Mouse (Mus musculus) gastrocnemius, adult 18-20 months (tissue): ENCODE measurements at regions not wholly inside any gene's neighbourhood (a gene's known extent, or its start where the extent isn't known, plus 50 kb on each side); places are given as distances from the start of the nearest gene placed in this dataset.

Experiments used
- DNase-seq: peaks from one replicate; pipeline ENCODE4 v3.0.0; 2021; ENCODE audit warnings: low spot score

DNA sequence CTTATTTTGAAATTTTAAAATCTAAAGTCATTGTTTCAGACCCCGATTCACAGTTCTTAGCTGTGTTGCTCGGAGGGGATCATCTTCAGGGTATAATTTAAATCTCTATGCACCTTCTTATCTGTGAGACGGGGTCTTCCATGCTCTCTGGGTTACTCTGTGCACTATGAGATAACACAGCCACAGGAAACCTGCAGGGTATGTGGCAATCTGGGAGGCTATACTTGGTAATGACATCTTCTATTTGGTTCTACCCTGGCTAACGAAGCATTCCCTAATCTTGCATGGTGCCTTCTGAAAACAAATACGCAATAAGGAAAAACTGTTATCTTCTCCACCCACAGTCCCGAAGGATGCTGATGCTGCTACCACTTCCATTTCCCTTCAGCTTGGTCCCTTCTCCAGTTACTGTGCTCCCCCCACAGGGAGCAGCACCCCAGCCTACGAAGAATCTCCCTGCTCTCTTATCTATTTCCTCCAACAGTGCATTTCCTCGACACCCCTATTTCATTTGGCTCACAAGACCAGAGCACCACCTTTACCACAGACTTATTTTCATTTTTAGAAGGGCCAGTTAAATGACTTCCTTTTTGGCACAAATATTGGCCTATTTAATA is 378.2 kb downstream of the Gm9195 start:
- no peak for DNase-seq

DNA sequence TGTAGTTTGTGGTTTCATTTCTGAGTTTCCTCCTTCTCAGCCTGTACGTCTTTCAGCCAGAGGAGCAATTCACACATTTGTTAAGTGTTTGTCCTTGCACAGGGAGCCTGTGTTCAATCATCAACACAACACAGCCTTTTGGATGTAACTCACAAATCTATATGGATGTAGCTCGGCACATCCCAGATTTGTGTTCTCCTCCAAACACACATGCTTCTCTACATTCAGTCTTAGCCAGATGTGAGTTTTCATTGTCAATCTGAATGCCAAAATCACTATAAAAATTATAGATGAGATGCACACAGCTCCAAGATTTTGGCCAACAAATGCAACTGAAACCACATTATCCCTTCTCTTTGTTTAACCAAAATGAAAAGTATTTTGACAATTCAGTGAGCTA is 380.9 kb downstream of the Gm9195 start:
- no peak for DNase-seq

DNA sequence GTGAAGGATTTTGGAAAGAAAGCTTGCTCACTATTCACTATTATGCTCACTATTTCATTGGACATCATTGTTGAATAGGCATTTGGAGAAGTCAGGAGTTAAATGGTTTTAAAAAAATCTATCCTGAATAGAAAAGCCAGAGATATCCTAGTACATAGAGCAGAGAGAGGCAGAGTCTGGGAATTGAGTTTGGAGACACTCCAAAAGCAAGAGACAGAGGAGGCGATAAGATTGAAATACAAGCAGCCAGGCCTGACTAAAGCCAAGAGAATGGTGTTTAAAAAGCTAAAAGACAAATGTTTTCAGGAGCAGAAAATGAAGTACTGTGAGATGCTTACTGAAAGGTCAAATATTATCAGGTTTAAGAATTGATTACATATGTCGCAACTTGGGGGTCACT is 400.1 kb downstream of the Gm9195 start:
- DNase-seq: no peak

DNA sequence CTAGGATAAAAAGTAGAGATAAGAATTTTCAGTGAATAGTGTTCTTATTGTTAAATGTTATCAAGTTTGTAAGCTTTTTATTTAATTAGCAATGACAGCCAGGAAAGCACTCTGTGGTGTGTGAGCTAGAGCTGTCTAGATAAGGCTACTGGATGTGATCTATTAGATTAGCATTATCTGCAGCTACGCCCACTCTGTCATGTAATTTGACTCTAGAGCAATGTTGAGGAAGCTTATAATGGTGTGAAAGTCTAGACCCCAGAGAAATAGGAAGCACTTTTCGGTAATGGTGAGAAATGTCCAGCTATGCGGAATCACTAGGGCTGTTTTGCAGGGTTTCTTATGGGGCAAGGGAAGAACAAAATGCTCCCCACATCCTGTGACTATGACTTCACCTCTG is 410.2 kb downstream of the Gm9195 start:
- no peak for DNase-seq

DNA sequence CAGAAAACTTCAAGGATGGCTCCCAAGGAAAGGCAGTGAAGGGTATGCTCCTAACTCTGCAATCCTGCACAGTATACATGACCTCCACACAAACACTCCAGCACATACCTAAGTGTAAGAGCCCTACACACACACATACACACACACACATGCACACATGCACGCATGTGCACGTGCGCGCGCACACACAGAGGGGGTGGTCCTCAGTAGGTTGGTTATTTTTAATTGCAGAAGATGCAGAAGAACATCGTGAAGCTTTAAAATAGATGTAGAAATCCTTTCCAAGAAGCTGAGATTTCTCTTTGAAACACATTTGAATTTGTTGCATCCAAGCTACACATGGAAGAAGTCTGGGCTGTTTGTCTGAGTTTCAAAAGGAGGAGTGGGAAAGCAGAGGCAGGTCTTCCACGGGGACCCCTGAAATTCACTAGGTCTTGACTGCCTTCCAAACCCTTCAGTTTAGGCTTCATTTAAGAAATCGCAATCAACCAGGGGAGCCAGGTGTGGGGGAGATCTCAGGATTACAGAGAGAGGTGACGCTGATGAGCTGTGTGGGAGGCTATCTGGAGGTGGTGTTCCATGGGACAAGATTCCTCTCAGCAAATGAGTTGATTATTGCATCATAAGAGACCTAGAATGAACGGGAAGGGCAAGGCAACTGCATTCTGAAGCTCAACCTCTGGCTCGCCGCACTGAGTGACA is 427.4 kb downstream of the Gm9195 start:
- DNase-seq: no peak

DNA sequence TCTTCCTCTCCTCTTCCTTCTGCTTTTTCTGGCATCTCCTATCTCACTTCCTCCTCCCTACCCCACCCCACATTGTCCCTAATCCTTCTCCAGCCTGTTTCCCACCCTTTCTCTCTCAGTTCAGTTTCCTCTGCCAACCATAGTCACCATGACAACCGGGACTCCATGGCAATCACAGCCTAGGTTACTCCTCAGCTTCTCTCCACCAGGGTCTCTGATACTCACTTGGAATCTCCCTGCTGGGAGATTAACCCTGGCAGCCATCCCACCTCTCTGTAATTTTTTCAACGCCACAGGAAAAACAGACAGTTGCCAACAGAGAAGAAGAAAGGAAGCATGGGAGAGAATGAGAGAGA is 448.8 kb downstream of the Gm9195 start:
- no peak for DNase-seq

DNA sequence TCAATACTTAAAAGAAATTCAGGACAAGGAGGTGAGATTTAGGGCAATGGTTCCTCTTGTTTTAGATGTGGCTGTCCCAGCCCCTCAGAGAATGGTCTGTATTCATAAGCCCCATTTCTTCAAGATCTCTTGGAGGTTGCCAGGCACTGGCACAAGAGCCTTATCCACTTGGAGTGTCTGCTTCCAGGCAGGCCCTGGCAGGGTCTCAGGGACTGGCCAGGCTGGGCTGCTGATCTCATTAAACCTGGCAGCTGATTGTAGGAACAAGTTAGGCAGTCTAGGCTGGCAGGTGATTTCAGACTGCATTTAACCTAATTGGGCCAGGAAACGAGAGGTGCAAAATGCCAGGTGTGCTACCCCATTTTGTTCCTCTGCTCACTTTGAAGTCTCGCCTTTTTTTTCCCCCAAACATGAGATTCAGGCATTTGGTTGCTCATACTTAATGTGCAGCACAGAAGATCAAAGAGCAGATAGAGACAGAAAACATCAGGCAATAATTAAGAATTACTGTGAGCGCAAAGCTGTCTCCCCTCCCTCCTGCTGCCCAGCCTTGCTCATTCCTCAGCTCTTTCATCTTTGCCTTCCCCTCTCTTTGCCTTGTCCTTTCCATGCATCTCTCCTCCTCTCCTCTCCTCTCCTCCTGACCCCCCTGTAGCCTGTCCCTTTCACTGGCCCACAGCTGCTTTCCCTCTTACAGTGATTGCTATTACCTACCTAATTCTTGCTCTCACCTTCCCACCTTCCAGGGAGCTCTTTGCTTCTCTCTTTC is 449.3 kb downstream of the Gm9195 start:
- DNase-seq: no peak

DNA sequence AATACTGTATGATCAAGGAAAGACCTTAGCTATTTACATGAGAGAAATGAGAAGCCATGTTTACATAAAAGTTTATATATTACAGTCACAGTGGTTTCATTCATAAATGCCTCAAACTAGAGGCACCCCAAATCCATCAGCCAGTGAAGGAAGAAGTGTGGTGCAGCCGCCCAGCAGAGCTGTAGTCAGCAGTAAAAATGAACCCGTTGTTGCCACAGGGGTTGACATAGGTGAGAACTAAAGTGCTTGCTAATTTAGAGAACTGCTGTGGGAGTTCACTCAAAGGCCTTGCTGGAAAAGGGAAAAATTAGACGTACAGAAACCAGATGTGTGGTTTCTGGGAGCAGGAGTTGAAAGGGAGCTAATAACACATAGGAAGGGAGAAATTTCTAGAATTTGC is 461.2 kb downstream of the Gm9195 start:
- DNase-seq: no peak

DNA sequence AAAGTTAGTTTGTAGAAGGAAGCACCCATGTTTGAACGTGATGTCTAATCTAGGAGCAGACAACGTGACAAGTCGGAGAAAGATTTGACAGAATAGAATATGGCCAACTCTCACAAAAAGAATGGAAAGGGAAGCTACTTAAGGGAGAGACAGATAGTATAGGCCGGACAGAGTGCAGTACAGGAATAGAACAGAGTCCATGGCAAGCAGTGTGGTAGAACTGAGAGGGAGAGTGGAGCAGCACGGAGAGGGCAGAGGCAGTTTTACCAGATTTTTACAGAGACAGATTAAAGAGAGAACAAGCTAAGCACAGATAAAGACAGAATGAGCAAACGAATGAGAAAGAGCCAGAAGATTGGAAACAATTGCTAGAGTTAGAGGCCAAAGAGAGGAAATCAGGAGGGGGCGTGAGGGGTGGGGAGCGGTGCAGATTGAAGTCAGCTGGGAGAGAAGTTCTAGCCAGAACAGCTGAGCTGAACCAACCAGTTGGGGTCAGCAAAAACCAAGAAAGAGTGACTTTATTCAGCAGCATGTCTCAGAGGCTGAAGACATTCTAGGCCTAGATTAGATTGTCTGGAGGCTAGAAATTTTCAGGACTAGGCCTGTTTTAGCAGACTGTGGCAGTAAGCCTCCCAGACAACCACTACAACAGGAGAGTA is 464.1 kb downstream of the Gm9195 start:
- DNase-seq: no peak

DNA sequence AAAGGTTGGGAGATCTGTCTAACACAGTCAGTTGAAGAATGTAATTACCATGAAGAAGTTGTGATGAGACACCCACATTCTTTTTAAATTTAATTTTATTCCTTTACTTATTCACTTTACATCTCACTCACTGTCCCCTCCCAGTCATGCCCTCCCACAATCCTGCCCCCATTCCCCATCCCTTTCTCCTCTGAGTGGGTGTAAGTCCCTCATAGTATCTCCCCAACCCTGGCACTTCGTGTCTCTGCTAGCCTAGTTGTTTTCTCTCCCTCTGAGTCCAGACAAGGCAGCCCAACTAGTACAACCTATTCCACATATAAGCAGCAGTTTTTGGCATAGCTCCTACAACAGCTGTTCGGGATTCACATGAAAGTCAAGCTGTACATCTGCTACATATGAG is 487.3 kb downstream of the Gm9195 start:
- no peak for DNase-seq

DNA sequence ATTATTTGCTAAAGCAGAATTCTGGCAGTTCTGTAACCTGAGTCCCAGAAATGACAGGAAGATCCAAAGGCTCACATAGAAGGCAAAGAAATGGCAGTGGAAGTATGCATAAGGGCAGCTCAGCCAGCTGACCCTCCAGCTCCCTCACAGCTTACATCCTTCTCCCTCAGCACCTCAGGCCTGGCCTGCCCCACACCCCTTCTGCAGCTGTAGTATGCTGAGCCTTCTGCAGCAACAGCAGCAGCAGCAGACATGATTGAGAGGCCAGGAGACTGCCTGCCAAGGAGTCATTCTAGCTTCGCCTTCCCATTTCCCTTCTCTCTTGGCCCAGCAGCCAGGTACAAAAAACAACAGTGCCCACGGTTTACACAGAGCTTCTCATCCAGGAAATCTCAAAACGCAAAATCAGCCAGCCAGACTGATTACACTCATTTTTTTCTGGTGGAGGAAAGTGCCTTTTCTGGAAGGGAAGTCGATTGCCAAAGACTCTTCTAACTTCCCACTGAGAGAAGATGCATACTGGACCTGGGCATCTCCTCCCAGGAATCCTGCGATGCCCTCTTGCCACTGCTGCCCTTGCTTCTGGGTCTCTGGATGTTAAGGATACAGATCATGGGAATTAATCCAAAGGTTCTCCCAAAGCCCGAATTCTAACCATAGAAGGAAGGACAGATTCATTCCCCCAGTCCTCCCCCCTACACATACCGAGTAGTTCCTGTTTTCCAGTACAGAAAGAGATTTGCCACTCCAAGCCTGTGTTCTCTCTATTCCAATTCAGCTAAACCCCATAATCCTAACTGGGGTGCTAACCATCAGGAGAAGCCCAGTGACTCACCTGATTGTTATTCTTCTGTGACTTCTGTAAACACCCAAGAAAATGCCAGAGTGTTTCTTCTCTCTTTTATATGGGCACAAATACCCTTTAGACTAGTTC is 489.2 kb downstream of the Gm9195 start:
- DNase-seq: no peak

DNA sequence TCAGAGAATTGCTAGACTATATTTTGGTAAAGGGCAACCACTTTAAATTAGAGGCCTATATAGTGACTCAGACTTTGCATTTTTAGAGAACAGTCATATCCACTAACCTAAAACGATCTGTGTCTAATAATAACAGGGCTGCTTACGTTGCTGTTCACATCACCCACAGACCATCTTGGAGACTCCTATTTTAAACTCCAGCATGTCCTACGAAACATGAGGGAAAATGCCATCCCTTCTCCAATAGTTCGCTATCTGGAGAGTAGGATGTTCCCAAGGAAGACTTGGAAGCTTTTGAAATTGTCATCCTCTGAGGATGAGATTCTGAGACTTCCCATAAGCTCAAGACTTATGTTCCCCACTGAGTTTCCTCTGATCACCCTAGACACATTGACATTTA is 518.6 kb downstream of the Gm9195 start:
- no peak for DNase-seq

DNA sequence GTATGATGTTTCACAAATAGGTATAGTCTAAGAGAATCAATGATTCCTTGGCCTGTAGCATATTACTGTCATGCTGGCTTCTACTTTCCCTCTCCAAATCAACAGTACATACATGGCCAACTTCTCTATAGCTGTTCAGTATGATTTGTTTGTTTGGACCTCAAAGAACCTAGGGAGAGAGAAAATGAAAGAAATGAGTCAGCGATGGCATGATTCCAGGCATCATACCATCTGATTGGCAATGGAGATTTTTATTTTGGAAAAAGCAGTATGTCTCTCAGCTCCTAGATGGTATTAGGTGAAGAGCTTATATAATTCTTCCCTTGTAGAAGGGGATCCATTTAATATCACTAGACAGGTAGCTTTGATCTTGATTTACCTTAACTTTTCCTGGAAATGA is 519.1 kb downstream of the Gm9195 start:
- DNase-seq: no peak

DNA sequence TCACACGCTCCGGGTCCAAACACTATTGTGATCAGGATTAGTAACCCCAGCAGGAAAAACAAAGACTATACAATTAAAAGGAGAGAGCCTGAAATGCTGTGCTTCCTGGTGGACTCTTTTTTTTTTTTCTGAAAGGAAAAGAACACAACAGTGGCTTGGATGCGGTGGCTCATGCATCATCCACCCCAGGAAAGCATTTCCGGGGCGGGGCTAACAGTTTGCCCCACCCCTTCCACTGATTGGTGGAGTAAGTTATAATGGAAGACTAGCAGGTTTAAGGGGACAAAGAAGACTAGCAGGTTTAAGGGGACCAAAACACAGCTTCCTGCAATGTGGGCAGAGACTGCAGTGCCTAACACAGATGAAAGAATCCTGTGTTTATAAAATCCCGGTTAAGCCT is 524.0 kb downstream of the Gm9195 start:
- DNase-seq: no peak

DNA sequence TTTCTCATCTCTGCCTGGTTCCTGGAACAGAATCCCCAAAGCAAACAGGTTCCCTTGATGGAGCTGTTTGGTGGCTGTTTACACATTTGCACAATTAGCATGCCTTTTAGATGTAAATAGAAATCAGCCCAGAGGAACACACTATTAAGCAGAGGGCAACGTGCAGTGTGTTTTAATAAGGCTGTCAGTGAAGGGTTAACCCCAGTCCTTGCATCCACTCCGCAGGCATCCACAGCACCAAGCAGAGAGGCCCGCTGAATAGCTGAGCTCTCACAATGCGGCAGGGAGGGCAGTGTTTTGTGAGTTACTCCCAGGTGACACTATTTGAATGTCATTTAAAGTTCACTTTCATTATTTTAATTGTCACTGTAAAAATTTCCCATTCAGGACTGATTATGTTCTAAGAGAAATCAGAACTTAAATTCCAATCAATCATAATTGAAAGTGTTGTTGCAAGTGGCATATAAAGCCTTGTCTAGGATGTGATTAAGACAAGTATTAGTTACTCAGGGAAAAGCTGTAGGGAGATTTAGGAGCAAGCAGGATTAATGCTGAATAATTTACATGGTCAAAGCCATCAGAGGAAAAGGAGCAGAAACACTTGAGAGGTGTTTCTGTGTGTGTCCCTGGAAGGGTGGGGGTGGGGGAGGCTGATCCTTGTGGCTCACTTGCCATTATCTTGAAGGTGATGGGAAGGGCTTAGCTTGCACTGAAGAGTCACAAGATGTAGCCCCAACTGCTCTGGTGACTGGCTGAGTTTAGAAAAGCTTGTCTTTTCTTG is 528.1 kb downstream of the Gm9195 start:
- DNase-seq: no peak

DNA sequence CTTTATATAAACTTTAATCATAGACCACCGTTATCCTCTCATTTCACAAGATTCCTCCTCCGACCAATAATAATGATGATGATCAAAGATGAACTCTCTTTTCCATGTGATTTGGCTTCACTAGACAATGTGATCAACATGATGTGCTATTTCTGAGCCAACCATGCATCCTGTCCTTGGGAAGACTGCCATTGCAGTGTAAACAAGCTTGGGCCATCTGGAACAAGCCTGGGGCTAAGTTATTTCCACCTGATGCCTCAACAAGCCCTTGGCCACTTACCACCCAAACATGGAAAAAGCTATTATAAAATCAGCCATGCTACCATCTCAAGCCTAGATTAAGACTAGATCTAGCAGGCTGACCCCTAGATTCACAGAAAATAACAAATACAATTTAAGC is 542.9 kb downstream of the Gm9195 start:
- no peak for DNase-seq

DNA sequence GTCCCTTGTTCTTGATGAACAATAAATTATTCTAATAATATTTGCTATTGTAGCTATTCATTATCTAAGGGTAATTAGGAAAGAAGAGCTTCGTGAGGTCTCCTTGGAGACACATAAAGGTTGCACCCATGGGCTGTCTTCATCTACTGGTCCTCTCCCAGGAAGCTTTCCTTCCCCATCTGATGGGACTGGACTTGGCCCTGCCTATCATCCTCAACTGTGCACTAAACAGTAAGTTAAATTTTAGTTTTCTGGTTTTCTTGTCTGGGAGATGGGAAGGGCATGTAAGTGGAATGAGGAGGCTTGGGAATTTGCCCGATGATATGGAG is 554.5 kb downstream of the Gm9195 start:
- DNase-seq: no peak

DNA sequence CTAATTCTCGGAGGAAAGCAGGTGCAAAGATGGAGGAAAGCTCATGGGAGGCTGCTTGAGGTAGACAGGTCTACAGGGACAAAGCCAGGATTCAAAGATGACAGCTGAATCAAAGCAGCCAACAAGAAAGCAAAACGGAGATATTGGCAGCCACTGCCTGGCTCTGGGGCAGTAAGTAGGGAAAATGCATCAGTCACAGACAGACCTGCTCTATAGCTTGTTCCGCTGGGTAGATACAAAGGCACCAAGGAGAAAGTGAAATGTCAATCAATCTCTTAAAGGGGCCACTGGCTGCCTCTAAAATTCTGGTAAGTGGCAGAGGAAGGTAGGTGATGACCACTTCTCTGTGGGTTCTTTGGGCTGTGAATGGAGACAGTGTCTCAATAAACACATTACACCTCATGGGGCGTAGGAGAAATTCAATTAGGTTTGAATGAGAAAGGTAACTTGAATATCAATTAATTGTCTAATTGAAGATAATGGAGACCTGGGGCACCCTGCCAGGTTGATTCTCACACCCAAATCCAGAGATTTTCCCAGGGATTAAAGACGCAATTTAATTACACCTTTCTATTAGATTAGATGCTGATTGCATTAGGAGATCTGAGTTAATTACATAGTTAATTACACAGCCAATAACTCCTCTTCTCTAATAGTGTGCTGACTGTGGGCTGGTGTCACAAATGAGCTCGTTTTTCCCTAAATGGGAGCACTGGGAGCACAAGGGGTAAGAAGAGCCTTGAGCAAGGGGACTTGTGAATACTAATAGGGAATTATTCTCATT is 555.1 kb downstream of the Gm9195 start:
- no peak for DNase-seq

DNA sequence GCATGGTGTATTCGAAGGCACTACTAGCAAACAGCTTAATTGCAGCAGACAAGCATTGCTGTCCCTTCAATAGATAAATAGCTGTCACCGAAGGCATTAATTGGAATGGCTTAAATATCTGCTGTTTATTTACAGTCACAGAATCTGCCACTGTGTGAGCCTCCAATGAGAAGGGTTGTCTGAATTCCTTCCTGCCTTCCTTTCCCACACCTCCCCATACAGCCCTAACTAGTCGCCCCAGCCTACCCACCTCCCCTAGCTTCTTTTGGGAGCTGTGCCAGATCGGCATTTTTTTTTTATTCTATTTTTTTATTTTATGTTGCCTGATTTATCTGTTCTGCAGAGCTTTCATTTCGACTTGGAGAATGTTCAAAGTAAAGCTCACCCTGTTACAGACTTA is 575.7 kb downstream of the Gm9195 start:
- DNase-seq: no peak

DNA sequence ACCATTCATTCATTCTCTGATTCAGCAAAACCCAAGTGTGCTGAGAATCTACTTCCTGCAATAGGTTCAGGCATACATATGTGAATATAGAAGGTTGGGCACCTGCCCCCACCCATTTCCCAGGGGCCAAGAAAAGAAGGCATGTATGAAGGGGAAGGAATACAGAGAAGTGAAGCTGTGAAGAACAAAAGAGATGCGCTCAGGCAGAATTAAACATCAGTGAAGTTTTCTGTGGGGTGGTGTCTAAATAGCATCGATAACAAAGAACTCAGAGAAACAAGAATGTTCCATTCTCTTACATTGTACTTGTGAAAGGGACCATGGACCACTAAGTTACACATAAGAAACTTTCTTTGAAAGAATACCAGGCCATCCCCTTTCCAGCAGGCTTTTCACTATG is 580.7 kb downstream of the Gm9195 start:
- no peak for DNase-seq
